Mouse (Mus musculus): Measurements from ENCODE around the gene Tmem104. TPM values are rescaled to one million over a fixed set of nuclear protein-coding genes. Genes with fewer than 3 reads are reported as not detected.

Tmem104 gene
- polyA plus RNA-seq, 1 experiment from 2014 or later = 10.3 TPM

GRCm38 (mm10) chr11:115172825-115173287 lies 14.4 kb upstream of the Tmem104 start:
- Histone ChIP-seq H3K27me3 (peaks cover 28% of the 10 kb centered on the region), H3K4me1 (replicated peaks) (peaks cover 62% of the 10 kb centered on the region), H3K9ac (replicated peaks) (no peak overlapping the region), H3K4me2 (replicated peaks) (no peak overlapping the region), H3K9me3 (no peaks in the 10 kb centered on the region), H3K27ac (no peak overlapping the region), H3K36me3 (no peaks in the 10 kb centered on the region), H3K4me3 (replicated peaks) (no peak overlapping the region)
- WGBS = 26% methylated on average over 4 of the region's 4 CpGs
- ATAC-seq = no peak; the same call in 1 of the 2 replicates

- Histone ChIP-seq H3K4me2 (replicated peaks) (0 out of 2 replicates have a peak overlapping the region, but pooled peaks have one; percentile 5), H3K27me3 (peaks cover 28% of the 10 kb centered on the region), H3K4me3 (replicated peaks) (no peak overlapping the region), H3K36me3 (no peaks in the 10 kb centered on the region), H3K4me1 (replicated peaks) (peaks cover 67% of the 10 kb centered on the region), H3K9ac (replicated peaks) (no peak overlapping the region), H3K27ac (no peak overlapping the region), H3K9me3 (no peaks in the 10 kb centered on the region)
- 15% methylated on average over 16 of the region's 16 CpGs for WGBS
- ATAC-seq = no peak
Measured at GRCm38 (mm10) chr11:115173549-115174339, 13.5 kb upstream of the Tmem104 start.

GRCm38 (mm10) chr11:115176399-115177190 lies 10.7 kb upstream of the Tmem104 start:
- no peak overlapping the region for H3K27ac ChIP-seq
- no peak overlapping the region for H3K4me2 ChIP-seq (replicated peaks)
- H3K9ac ChIP-seq (replicated peaks) = no peak overlapping the region
- H3K27me3 ChIP-seq = peaks cover 28% of the 10 kb centered on the region
- ATAC-seq = no peak
- 60% methylated on average over 24 of the region's 24 CpGs for WGBS
- H3K36me3 ChIP-seq = no peaks in the 10 kb centered on the region
- no peak overlapping the region for H3K4me3 ChIP-seq (replicated peaks)
- H3K9me3 ChIP-seq = no peaks in the 10 kb centered on the region
- H3K4me1 ChIP-seq (replicated peaks) = peaks cover 67% of the 10 kb centered on the region

- H3K9ac ChIP-seq (replicated peaks) = peak overlapping the region; percentile 11; the same call in 1 of the 2 replicates
- peaks cover 56% of the 10 kb centered on the region for H3K4me1 ChIP-seq (replicated peaks)
- ATAC-seq = peak; percentile 69
- no peak overlapping the region for H3K4me3 ChIP-seq (replicated peaks)
- H3K36me3 ChIP-seq = no peaks in the 10 kb centered on the region
- H3K27me3 ChIP-seq = peaks cover 28% of the 10 kb centered on the region
- H3K27ac ChIP-seq = peak overlapping the region; percentile 67
- WGBS = 22% methylated on average over 10 of the region's 10 CpGs
- H3K9me3 ChIP-seq = no peaks in the 10 kb centered on the region
- H3K4me2 ChIP-seq (replicated peaks) = peak overlapping the region; percentile 5; the same call in 1 of the 2 replicates
Measured at GRCm38 (mm10) chr11:115177559-115178195, 9.6 kb upstream of the Tmem104 start.

- H3K36me3 ChIP-seq = no peaks in the 10 kb centered on the region
- no peak overlapping the region for H3K9ac ChIP-seq (replicated peaks)
- no peak overlapping the region for H3K4me2 ChIP-seq (replicated peaks)
- no peak for ATAC-seq
- no peaks in the 10 kb centered on the region for H3K9me3 ChIP-seq
- WGBS = 90% methylated on average over 2 of the region's 2 CpGs
- H3K27ac ChIP-seq = no peak overlapping the region; the same call in 1 of the 2 replicates
- peaks cover 24% of the 10 kb centered on the region for H3K27me3 ChIP-seq
- no peak overlapping the region for H3K4me3 ChIP-seq (replicated peaks)
- H3K4me1 ChIP-seq (replicated peaks) = peaks cover 45% of the 10 kb centered on the region
Measured at GRCm38 (mm10) chr11:115178766-115179165, 8.5 kb upstream of the Tmem104 start.

- Histone ChIP-seq H3K27ac (no peak overlapping the region; the same call in 1 of the 2 replicates), H3K27me3 (peaks cover 20% of the 10 kb centered on the region; the same call in 1 of the 2 replicates), H3K4me2 (replicated peaks) (no peak overlapping the region), H3K4me3 (replicated peaks) (no peak overlapping the region), H3K9me3 (no peaks in the 10 kb centered on the region), H3K36me3 (no peaks in the 10 kb centered on the region), H3K4me1 (replicated peaks) (peaks cover 41% of the 10 kb centered on the region), H3K9ac (replicated peaks) (no peak overlapping the region)
- 0 out of 2 replicates have a peak, but pooled peaks have one; percentile 3 for ATAC-seq
- WGBS = 68% methylated on average over 6 of the region's 6 CpGs
Measured at GRCm38 (mm10) chr11:115179191-115179590, 8.1 kb upstream of the Tmem104 start.

- no peak overlapping the region for H3K9ac ChIP-seq (replicated peaks)
- peaks cover 34% of the 10 kb centered on the region for H3K4me1 ChIP-seq (replicated peaks)
- H3K9me3 ChIP-seq = no peaks in the 10 kb centered on the region
- H3K4me3 ChIP-seq (replicated peaks) = no peak overlapping the region
- no peaks in the 10 kb centered on the region for H3K36me3 ChIP-seq
- no peak overlapping the region for H3K4me2 ChIP-seq (replicated peaks)
- H3K27me3 ChIP-seq = peaks cover 15% of the 10 kb centered on the region; the same call in 1 of the 2 replicates
- WGBS = 92% methylated on average over 6 of the region's 6 CpGs
- H3K27ac ChIP-seq = no peak overlapping the region; the same call in 1 of the 2 replicates
- ATAC-seq = no peak
Measured at GRCm38 (mm10) chr11:115179881-115180280, 7.4 kb upstream of the Tmem104 start.

GRCm38 (mm10) chr11:115181913-115182638 lies 5.2 kb upstream of the Tmem104 start:
- no peak overlapping the region for H3K4me2 ChIP-seq (replicated peaks)
- no peak overlapping the region for H3K9ac ChIP-seq (replicated peaks)
- H3K4me3 ChIP-seq (replicated peaks) = no peak overlapping the region
- WGBS = 19% methylated on average over 12 of the region's 12 CpGs
- H3K27ac ChIP-seq = no peak overlapping the region
- H3K9me3 ChIP-seq = no peaks in the 10 kb centered on the region
- peaks cover 23% of the 10 kb centered on the region for H3K4me1 ChIP-seq (replicated peaks)
- H3K36me3 ChIP-seq = no peaks in the 10 kb centered on the region
- no peaks in the 10 kb centered on the region for H3K27me3 ChIP-seq
- ATAC-seq = no peak

GRCm38 (mm10) chr11:115184973-115185372 lies 2.3 kb upstream of the Tmem104 start:
- peaks cover 19% of the 10 kb centered on the region for H3K4me1 ChIP-seq (replicated peaks)
- H3K9ac ChIP-seq (replicated peaks) = no peak overlapping the region; the same call in 1 of the 2 replicates
- H3K27me3 ChIP-seq = no peaks in the 10 kb centered on the region
- ATAC-seq = no peak
- WGBS = 41% methylated on average over 4 of the region's 4 CpGs
- no peak overlapping the region for H3K27ac ChIP-seq
- H3K36me3 ChIP-seq = no peaks in the 10 kb centered on the region
- H3K4me3 ChIP-seq (replicated peaks) = no peak overlapping the region
- no peaks in the 10 kb centered on the region for H3K9me3 ChIP-seq
- H3K4me2 ChIP-seq (replicated peaks) = no peak overlapping the region

GRCm38 (mm10) chr11:115187693-115188092 lies 406 bp downstream of the Tmem104 start, which contains the start of gene Nat9:
TSS of gene Nat9 (minus strand) at chr11:115187859.
- WGBS = 9% methylated on average over 12 of the region's 12 CpGs
- H3K27ac ChIP-seq = peak within 1 kb of the TSS; percentile 84
- H3K27me3 ChIP-seq = no peaks in the 10 kb centered on the region
- H3K4me2 ChIP-seq (replicated peaks) = peak within 1 kb of the TSS; percentile 90
- H3K9ac ChIP-seq (replicated peaks) = peak within 1 kb of the TSS; percentile 81
- H3K36me3 ChIP-seq = peaks cover 9% of the 10 kb centered on the region
- peaks cover 19% of the 10 kb centered on the region for H3K4me1 ChIP-seq (replicated peaks)
- peak within 1 kb of the TSS; percentile 61 for H3K4me3 ChIP-seq (replicated peaks)
- H3K9me3 ChIP-seq = no peaks in the 10 kb centered on the region
- ATAC-seq = peak; percentile 51
